Mouse (Mus musculus) CH12.LX (cell line): ENCODE data around the gene Wwp2. TPM values are rescaled to one million over a fixed set of nuclear protein-coding genes. Genes with fewer than 3 reads are reported as not detected.

Experiments used
- DNase-seq: peaks from one replicate; pipeline ENCODE4 v3.0.0-alpha.2; 2013; ENCODE audit errors: extremely low read depth
- H3K27ac ChIP-seq: 2 replicates; pipeline ENCODE4 v1.5.1; 2012; ENCODE audit warnings: low read depth, mild to moderate bottlenecking, control low read depth, moderate library complexity; ENCODE audit not compliant: insufficient read depth
- H3K27me3 ChIP-seq: replicated peaks from 2 replicates; pipeline ENCODE3; 2012; ENCODE audit warnings: inconsistent platforms
- H3K36me3 ChIP-seq, 2 experiments: replicated peaks in 1 of 2; 2 replicates each; pipeline versions ENCODE3 to v1.6.1; 2012; ENCODE audit warnings: inconsistent platforms in 1 of 2, low read length in 1 of 2, mild to moderate bottlenecking in 1 of 2, mixed read lengths in 1 of 2, moderate library complexity in 1 of 2; ENCODE audit not compliant: control insufficient read depth in 1 of 2, insufficient read depth in 1 of 2
- H3K4me1 ChIP-seq, 2 experiments: 2 replicates each; pipeline ENCODE4 v1.6.1; 2012; ENCODE audit warnings: inconsistent platforms in 1 of 2, moderate library complexity in 1 of 2; ENCODE audit not compliant: insufficient read depth in 2 of 2, control insufficient read depth in 1 of 2
- H3K4me2 ChIP-seq: 2 replicates; pipeline ENCODE4 v1.6.1; 2012; ENCODE audit warnings: low read depth, mild to moderate bottlenecking, control low read depth; ENCODE audit not compliant: poor library complexity, insufficient read depth, severe bottlenecking
- H3K4me3 ChIP-seq, 3 experiments: fragments of 150-350 bp in 1 of 3; sonication (generic) in 1 of 3; replicated peaks in 1 of 3; 2 replicates each; pipeline versions ENCODE3 to v1.5.1; 2011 to 2012; ENCODE audit warnings: low read depth in 2 of 3, low read length in 2 of 3, mild to moderate bottlenecking in 2 of 3, moderate library complexity in 2 of 3, control low read depth in 1 of 3, improper control_type of control experiment in 1 of 3, inconsistent platforms in 1 of 3, mixed read lengths in 1 of 3; ENCODE audit not compliant: poor library complexity in 1 of 3
- H3K79me2 ChIP-seq: replicated peaks from 2 replicates; pipeline ENCODE4 v1.6.1; 2012; ENCODE audit warnings: mild to moderate bottlenecking, moderate library complexity; ENCODE audit not compliant: control insufficient read depth, poor library complexity, insufficient read depth, severe bottlenecking; ENCODE audit errors: extremely low read depth
- H3K9ac ChIP-seq: 2 replicates; pipeline ENCODE4 v1.6.1; 2012; ENCODE audit warnings: low read depth, mild to moderate bottlenecking, control low read depth, moderate library complexity; ENCODE audit not compliant: insufficient read depth
- H3K9me3 ChIP-seq: replicated peaks from 2 replicates; pipeline ENCODE3; 2012; ENCODE audit warnings: low read length, inconsistent platforms, mixed read lengths
- CTCF ChIP-seq, 2 experiments: IDR thresholded peaks in 1 of 2; conservative IDR thresholded peaks in 1 of 2; 2 replicates each; pipeline ENCODE4 v1.5.1; 2011 to 2012; ENCODE audit warnings: low read depth in 2 of 2, low read length in 2 of 2, improper control_type of control experiment in 1 of 2, inconsistent platforms in 1 of 2, mild to moderate bottlenecking in 1 of 2, moderate library complexity in 1 of 2
- NELFE ChIP-seq: IDR thresholded peaks from 2 replicates; pipeline ENCODE4 v1.6.1; 2011; ENCODE audit warnings: low read depth, low read length, improper control_type of control experiment
- RAD21 ChIP-seq: IDR thresholded peaks from 2 replicates; pipeline ENCODE4 v1.6.1; 2011; ENCODE audit warnings: low read depth, mild to moderate bottlenecking, low read length, improper control_type of control experiment, moderate library complexity
- SMC3 ChIP-seq: IDR thresholded peaks from 2 replicates; pipeline ENCODE4 v1.6.1; 2011; ENCODE audit warnings: low read depth, low read length, improper control_type of control experiment
- USF2 ChIP-seq: conservative IDR thresholded peaks from 2 replicates; pipeline ENCODE4 v1.6.1; 2011; ENCODE audit warnings: low read depth, low read length, improper control_type of control experiment
- ZKSCAN1 ChIP-seq: IDR thresholded peaks from 2 replicates; pipeline ENCODE4 v1.6.1; 2012; ENCODE audit warnings: low read depth, inconsistent platforms, low read length, improper control_type of control experiment, borderline replicate concordance
- ZNF384 ChIP-seq: IDR thresholded peaks from 2 replicates; pipeline ENCODE4 v1.6.1; 2012; ENCODE audit warnings: low read depth, low read length, improper control_type of control experiment, inconsistent platforms
- dilution Hi-C: fragments of 300-500 bp; cut with MboI; formaldehyde crosslinking; loops from 2 replicates; pipeline ENCODE4 v1.14.3; 2020; ENCODE audit warnings: low sequenced_read_pairs; ENCODE audit not compliant: extremely low pct_unique_long_range_greater_than_20kb, extremely low pct_ligation_motif_present
- in situ Hi-C: fragments of 300-500 bp; cut with MboI; formaldehyde crosslinking; loops from 3 replicates; pipeline ENCODE4 v1.14.3; 2019; ENCODE audit warnings: low sequenced_read_pairs, low pct_ligation_motif_present, low pct_unique_long_range_greater_than_20kb, mixed read lengths
- polyA plus RNA-seq: library from polyadenylated mRNA; unstranded; fragments of >175 nt; gene quantifications from 2 replicates; pipeline ENCODE4 v1.2.1, GENCODE M21; 2012; ENCODE audit warnings: low read depth; ENCODE audit not compliant: insufficient read length
- total RNA-seq, 2 experiments: library from RNA; depleted of rRNA; stranded (reverse); fragments of 300-350 nt in 1 of 2; fragments of >200 nt in 1 of 2; gene quantifications; 2 replicates each; pipeline ENCODE4 v1.2.3; 2012 to 2014

Wwp2 gene
- total and polyA plus RNA-seq, 3 experiments: 13.5 to 30.3 (median 20.7) TPM

GRCm38 (mm10) chr8:107599691-107600090 is 163.5 kb downstream of the Wwp2 start:
- Histone ChIP-seq H3K4me1 (no peaks in the 10 kb centered on the region), H3K4me3 (no peak overlapping the region), H3K27me3 (no peaks in the 10 kb centered on the region), H3K9me3 (peaks cover 2% of the 10 kb centered on the region), H3K9ac (no peak overlapping the region), H3K79me2 (no peaks in the 10 kb centered on the region), H3K27ac (no peak overlapping the region), H3K36me3 (no peaks in the 10 kb centered on the region), H3K4me2 (no peak overlapping the region)
- in situ Hi-C loops: no loop called here
- no peak for TF ChIP-seq USF2
- no peak for TF ChIP-seq ZNF384
- TF ChIP-seq NELFE: no peak
- no peak for TF ChIP-seq ZKSCAN1
- no peak for DNase-seq
- dilution Hi-C loops: no loop called here

GRCm38 (mm10) chr8:107603026-107603425 is 166.9 kb downstream of the Wwp2 start:
- H3K9ac ChIP-seq: no peak overlapping the region
- TF ChIP-seq CTCF (conservative IDR thresholded peaks at IDR 0.05 in 1 of 2, IDR thresholded peaks at IDR 0.05 in 1 of 2; ENCODE audit: low read depth in 2 of 2, low read length in 2 of 2): peak; percentile 49 to 89; a peak in 3 of 4 replicates
- TF ChIP-seq SMC3: peak; percentile 72
- peak; percentile 94 for TF ChIP-seq RAD21
- TF ChIP-seq NELFE: no peak
- peak; percentile 94 for TF ChIP-seq ZNF384
- peak; percentile 71 for DNase-seq

More at GRCm38 (mm10) chr8:107603026-107603425, 166.9 kb downstream of the Wwp2 start:
- H3K27me3 ChIP-seq: peaks cover 2% of the 10 kb centered on the region
- dilution Hi-C loops: no loop called here
- no peak overlapping the region for H3K27ac ChIP-seq
- in situ Hi-C loops: no loop called here
- H3K4me3 ChIP-seq: no peak overlapping the region
- H3K36me3 ChIP-seq: no peaks in the 10 kb centered on the region
- no peaks in the 10 kb centered on the region for H3K4me1 ChIP-seq
- no peak overlapping the region for H3K4me2 ChIP-seq
- H3K79me2 ChIP-seq: no peaks in the 10 kb centered on the region
- no peaks in the 10 kb centered on the region for H3K9me3 ChIP-seq

Other genes starting within 250 kb of the Wwp2 start
- 16.8 and 18.6 TPM in 2 replicates for gene Nfat5, start 142.9 kb upstream of the Wwp2 start, total RNA-seq (2012; rRNA removed)
- 11.3 and 13.2 TPM in 2 replicates for gene Nfat5, start 142.9 kb upstream of the Wwp2 start, total RNA-seq (2014; rRNA removed)
- 29.1 and 36.2 TPM in 2 replicates for gene Nfat5, start 142.9 kb upstream of the Wwp2 start, polyA plus RNA-seq
- gene Nqo1, start 33.2 kb upstream of the Wwp2 start, total RNA-seq (2012; rRNA removed): 1.6 and 1.9 TPM in 2 replicates
- gene Nqo1, start 33.2 kb upstream of the Wwp2 start, total RNA-seq (2014; rRNA removed): 0.94 and 1.1 TPM in 2 replicates
- 23.8 and 24.6 TPM in 2 replicates for gene Nqo1, start 33.2 kb upstream of the Wwp2 start, polyA plus RNA-seq
- 73.0 and 73.1 TPM in 2 replicates for gene Nob1, start 11.3 kb upstream of the Wwp2 start, total RNA-seq (2012; rRNA removed)
- gene Nob1, start 11.3 kb upstream of the Wwp2 start, total RNA-seq (2014; rRNA removed): 17.2 and 21.4 TPM in 2 replicates
- gene Nob1, start 11.3 kb upstream of the Wwp2 start, polyA plus RNA-seq: 109 and 117 TPM in 2 replicates
- 110 and 134 TPM in 2 replicates for gene Psmd7, start 152.1 kb downstream of the Wwp2 start, total RNA-seq (2012; rRNA removed)
- gene Psmd7, start 152.1 kb downstream of the Wwp2 start, total RNA-seq (2014; rRNA removed): 56.7 and 59.7 TPM in 2 replicates
- 345 and 353 TPM in 2 replicates for gene Psmd7, start 152.1 kb downstream of the Wwp2 start, polyA plus RNA-seq